Mouse (Mus musculus) adrenal gland, adult 18-20 months (tissue): ENCODE results near the gene A030005K14Rik. TPM values are rescaled to one million over a fixed set of nuclear protein-coding genes. Genes with fewer than 3 reads are reported as not detected.

Experiments
- DNase-seq, 2 experiments: peaks; one replicate each; pipeline ENCODE4 v3.0.0; 2021 to 2022; ENCODE audit warnings: low spot score in 2 of 2
- total RNA-seq, 2 experiments: library from RNA; stranded (reverse); gene quantifications; 1 replicate in 1 of 2; 2 replicates in 1 of 2; pipeline ENCODE4 v1.2.3; 2021

Gene A030005K14Rik
- total RNA-seq, 2 experiments from 2014 or later: not detected

DNA sequence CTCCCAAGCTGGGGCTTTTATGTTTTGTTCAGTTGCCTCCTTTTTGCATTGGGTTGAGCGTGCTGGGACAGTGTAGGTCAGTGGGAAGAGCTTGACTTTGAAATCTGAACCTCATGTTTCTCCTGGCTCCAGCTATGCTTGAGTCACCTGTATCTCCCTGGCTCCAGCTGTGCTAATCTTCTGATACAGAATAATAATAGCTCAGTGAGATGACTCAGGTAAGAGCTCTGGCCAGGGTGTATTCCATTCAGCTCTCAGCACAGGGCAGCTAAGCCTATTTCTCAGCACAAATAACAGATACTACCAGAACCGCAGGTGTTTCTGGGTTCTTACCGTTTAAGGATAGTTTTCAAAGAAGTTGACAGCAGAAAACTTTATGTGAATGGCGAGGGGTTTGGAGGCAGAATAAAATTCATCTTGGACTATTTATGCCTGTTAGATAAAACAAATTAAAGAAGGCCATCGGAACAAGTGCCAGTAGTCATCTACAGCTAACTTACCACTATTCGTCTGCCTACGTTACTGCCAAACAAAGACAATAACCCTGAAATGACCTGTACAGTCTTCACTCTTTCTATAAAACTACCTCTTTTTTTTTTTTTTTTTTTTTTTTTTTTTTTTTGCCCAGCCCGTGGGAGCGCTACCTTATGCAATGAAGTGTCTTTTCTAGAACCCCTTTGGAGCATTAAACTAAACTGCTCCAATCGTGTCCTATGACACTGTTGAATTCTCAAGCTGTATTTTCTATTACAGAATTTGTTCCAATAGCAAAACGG lies 22.1 kb downstream of the A030005K14Rik start:
- DNase-seq: no peak

DNA sequence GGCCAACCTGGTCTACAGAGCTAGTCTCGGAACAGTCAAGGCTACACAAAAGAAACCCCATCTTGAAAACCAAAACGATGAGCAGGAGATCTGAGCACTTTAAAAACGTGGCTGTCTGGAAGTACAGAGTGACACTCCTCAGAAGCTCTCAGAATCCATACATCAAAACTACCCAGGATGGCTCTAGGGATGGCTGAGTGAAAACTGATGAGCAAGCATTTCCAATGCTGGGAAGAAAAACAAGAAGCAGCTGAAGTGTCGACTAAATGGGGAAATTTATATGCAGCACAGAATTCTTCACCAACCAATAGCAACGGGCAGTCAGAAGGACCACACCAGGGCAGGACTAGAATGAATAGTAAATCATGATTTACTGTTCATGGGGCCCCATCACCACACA lies 24.7 kb downstream of the A030005K14Rik start:
- DNase-seq: no peak

DNA sequence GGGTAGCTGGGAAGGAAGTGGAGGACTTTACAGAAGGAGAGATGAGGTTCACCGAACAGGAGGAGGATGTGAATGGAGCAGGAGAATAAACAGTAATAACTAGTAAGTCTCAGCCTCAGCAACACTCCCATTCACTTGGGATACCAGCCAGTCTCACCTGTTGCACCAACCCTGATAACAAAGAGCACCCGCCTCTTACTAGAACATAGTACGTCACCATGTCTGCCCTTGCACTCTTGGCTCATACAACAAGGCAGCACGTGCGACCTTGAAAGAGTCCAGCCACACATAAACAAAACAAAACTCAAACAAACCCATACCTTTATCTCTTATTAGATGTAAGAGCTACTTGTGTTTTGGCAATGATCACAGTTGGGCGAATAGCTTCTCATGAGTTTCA lies 26.7 kb downstream of the A030005K14Rik start:
- DNase-seq: no peak

DNA sequence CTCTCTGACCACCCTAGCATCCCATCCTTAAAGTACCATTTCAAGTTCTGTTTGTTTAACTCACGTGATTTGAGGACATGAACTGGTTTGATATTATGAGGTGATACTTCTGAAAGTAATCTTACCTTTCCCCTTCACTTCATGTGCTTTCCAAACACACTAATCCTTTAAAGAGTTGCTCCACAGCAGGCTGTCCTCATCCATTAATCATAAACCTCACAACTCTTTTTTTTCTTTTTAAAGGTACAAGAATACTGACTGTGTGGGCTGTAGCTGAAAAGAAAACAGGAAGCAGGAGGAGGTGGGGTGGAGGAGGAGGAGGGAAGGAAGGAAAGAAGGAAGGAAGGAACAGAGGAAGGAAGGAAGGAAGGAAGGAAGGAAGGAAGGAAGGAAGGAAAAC lies 27.2 kb downstream of the A030005K14Rik start:
- DNase-seq: no peak

- DNase-seq: no peak
Observed at GRCm38 (mm10) chr1:83016556-83016955, 42.6 kb downstream of the A030005K14Rik start.

GRCm38 (mm10) chr1:83015329-83015879 lies 43.8 kb downstream of the A030005K14Rik start:
- no peak for DNase-seq

GRCm38 (mm10) chr1:83014477-83014876 lies 44.7 kb downstream of the A030005K14Rik start:
- no peak for DNase-seq

Other genes starting within 250 kb of the A030005K14Rik start
- gene Agfg1, start 219.9 kb downstream of the A030005K14Rik start, total RNA-seq: 10 to 100 TPM; 47.9 to 54.4 TPM
- gene A030005L19Rik, start 146.1 kb downstream of the A030005K14Rik start, total RNA-seq: not detected
- not detected for gene A030014E15Rik, start 134.5 kb downstream of the A030005K14Rik start, total RNA-seq
- not detected for gene Gm6217, start 128.0 kb downstream of the A030005K14Rik start, total RNA-seq
- not detected for gene A030003K21Rik, start 116.0 kb downstream of the A030005K14Rik start, total RNA-seq
- not detected for gene Gm7544, start 103.4 kb downstream of the A030005K14Rik start, total RNA-seq
- not detected for gene Gm47955, start 99.1 kb downstream of the A030005K14Rik start, total RNA-seq
- gene Gm47959, start 58.8 kb downstream of the A030005K14Rik start, total RNA-seq: not detected
- under 1 TPM; 0.16 to 0.30 TPM for gene Slc19a3, start 20.9 kb downstream of the A030005K14Rik start, total RNA-seq
- gene Krtap28-10, start 16.9 kb downstream of the A030005K14Rik start, total RNA-seq: not detected
- gene Gm47969, start 14.4 kb downstream of the A030005K14Rik start, total RNA-seq: not detected
- gene Krtap28-13, start 1.6 kb upstream of the A030005K14Rik start, total RNA-seq: not detected
- not detected for gene Ccl20, start 57.4 kb upstream of the A030005K14Rik start, total RNA-seq
- not detected for gene Daw1, start 100.4 kb upstream of the A030005K14Rik start, total RNA-seq